Comparison of ENCODE assay signal across 21 mouse cellular contexts in genomic region chr5:149182186-149182870, GRCm38 (mm10). TPM values are rescaled to one million over a fixed set of nuclear protein-coding genes. Genes with fewer than 3 reads are reported as not detected.
DNase-seq lines count a peak whose midpoint lies in the region; ATAC-seq lines count a peak whose summit lies in the region.
"Had no signal": no experiment of that assay in that cellular context is flagged by ENCODE, and none has a peak within 500 bp of the region (broad histone marks: within the 10 kb centered on the region; RNA-seq: fewer than 3 reads in every experiment).

No protein-coding gene starts in this region.

- H3K9me3 ChIP-seq in erythroblast, embryonic 14.5 days (ENCODE audit: control insufficient read depth, low read length): no peaks in the 10 kb centered on the region
- no peaks in the 10 kb centered on the region for H3K9me3 ChIP-seq in hindbrain, embryonic 10.5 days
- H3K9me3 ChIP-seq in hindbrain, embryonic 13.5 days: no peaks in the 10 kb centered on the region
- no peaks in the 10 kb centered on the region for H3K9me3 ChIP-seq in midbrain, embryonic 10.5 days (replicated peaks)
- no peaks in the 10 kb centered on the region for H3K9me3 ChIP-seq in midbrain, embryonic 16.5 days (replicated peaks; ENCODE audit: control insufficient read depth, low read length, poor library complexity, severe bottlenecking)
- H3K9me3 ChIP-seq: embryonic facial prominence, embryonic 10.5 days; heart, embryonic 15.5 days; limb, embryonic 15.5 days; neural tube, embryonic 12.5 days had no signal

- no peak for DNase-seq in hindbrain, embryonic 10.5 days (ENCODE audit: low spot score)
- DNase-seq in midbrain, embryonic 10.5 days (ENCODE audit: low spot score): no peak
- peak; percentile 25 to 34 for DNase-seq in cerebellum, postnatal 10 days
- no peak for DNase-seq in neural tube, embryonic 10.5 days (ENCODE audit: extremely low spot score, low spot score)
- DNase-seq: adrenal gland, postnatal 25 days; forebrain, postnatal 0 days; kidney, adult 11 months; kidney, postnatal 10 days; layer of hippocampus, postnatal 36 days; lung, postnatal 10 days; right cerebral cortex, postnatal 4 days; thymus, postnatal 25 days had no signal

- WGBS in hindbrain, embryonic 10.5 days: 86% methylated on average over 5 of the region's 5 CpGs
- 86% methylated on average over 5 of the region's 5 CpGs for WGBS in hindbrain, embryonic 13.5 days
- WGBS in midbrain, embryonic 10.5 days: 82% methylated on average over 5 of the region's 5 CpGs
- WGBS in midbrain, embryonic 16.5 days: 81% methylated on average over 5 of the region's 5 CpGs

- H3K36me3 ChIP-seq in erythroblast, embryonic 14.5 days (ENCODE audit: control insufficient read depth): peaks cover 21% of the 10 kb centered on the region
- H3K36me3 ChIP-seq in hindbrain, embryonic 10.5 days: peaks cover 5% of the 10 kb centered on the region; the same call in 1 of the 2 replicates
- 0 out of 2 replicates have a peak, but pooled peaks cover 2% of the 10 kb centered on the region for H3K36me3 ChIP-seq in hindbrain, embryonic 13.5 days
- peaks cover 14% of the 10 kb centered on the region; the same call in 1 of the 2 replicates for H3K36me3 ChIP-seq in midbrain, embryonic 10.5 days
- no peaks in the 10 kb centered on the region for H3K36me3 ChIP-seq in midbrain, embryonic 16.5 days (ENCODE audit: control insufficient read depth, insufficient read depth, low read length)
- H3K36me3 ChIP-seq: heart, embryonic 15.5 days; limb, embryonic 15.5 days; neural tube, embryonic 12.5 days had no signal

- peak overlapping the region; percentile 74 for H3K4me3 ChIP-seq in erythroblast, embryonic 14.5 days (replicated peaks)
- no peak overlapping the region for H3K4me3 ChIP-seq in hindbrain, embryonic 10.5 days
- H3K4me3 ChIP-seq in hindbrain, embryonic 13.5 days: no peak overlapping the region
- H3K4me3 ChIP-seq in midbrain, embryonic 10.5 days: no peak overlapping the region
- H3K4me3 ChIP-seq in midbrain, embryonic 16.5 days (ENCODE audit: low read depth, low read length): no peak overlapping the region
- H3K4me3 ChIP-seq: limb, embryonic 15.5 days; neural tube, embryonic 12.5 days had no signal

- H3K9ac ChIP-seq in hindbrain, embryonic 13.5 days: no peak overlapping the region
- no peak overlapping the region for H3K9ac ChIP-seq in midbrain, embryonic 16.5 days (ENCODE audit: low read depth, low read length)
- H3K9ac ChIP-seq: forebrain, postnatal 0 days; heart, embryonic 15.5 days; limb, embryonic 15.5 days; neural tube, embryonic 12.5 days had no signal

- H3K4me2 ChIP-seq in hindbrain, embryonic 13.5 days: no peak overlapping the region
- no peak overlapping the region for H3K4me2 ChIP-seq in midbrain, embryonic 16.5 days (ENCODE audit: low read length)

- peaks cover 31% of the 10 kb centered on the region for H3K4me1 ChIP-seq in erythroblast, embryonic 14.5 days (ENCODE audit: control insufficient read depth)
- H3K4me1 ChIP-seq in hindbrain, embryonic 10.5 days (replicated peaks): peaks cover 31% of the 10 kb centered on the region
- H3K4me1 ChIP-seq in hindbrain, embryonic 13.5 days (replicated peaks): peaks cover 26% of the 10 kb centered on the region
- H3K4me1 ChIP-seq in midbrain, embryonic 10.5 days: peaks cover 30% of the 10 kb centered on the region
- peaks cover 21% of the 10 kb centered on the region for H3K4me1 ChIP-seq in midbrain, embryonic 16.5 days (ENCODE audit: control insufficient read depth, insufficient read depth, low read length)

- ATAC-seq in erythroblast, adult 5-6 weeks (replicated peaks; ENCODE audit: low FRiP score, poor library complexity, severe bottlenecking): no peak
- no peak for ATAC-seq in hindbrain, embryonic 13.5 days (ENCODE audit: low FRiP score)
- ATAC-seq in midbrain, embryonic 16.5 days: no peak
- ATAC-seq: forebrain, postnatal 0 days had no signal

- no peaks in the 10 kb centered on the region for H3K27me3 ChIP-seq in erythroblast, embryonic 14.5 days (ENCODE audit: control insufficient read depth)
- no peaks in the 10 kb centered on the region for H3K27me3 ChIP-seq in hindbrain, embryonic 10.5 days (ENCODE audit: insufficient read depth, poor library complexity, severe bottlenecking)
- H3K27me3 ChIP-seq in hindbrain, embryonic 13.5 days: no peaks in the 10 kb centered on the region
- no peaks in the 10 kb centered on the region for H3K27me3 ChIP-seq in midbrain, embryonic 10.5 days (ENCODE audit: low read depth, poor library complexity, severe bottlenecking)
- H3K27me3 ChIP-seq in midbrain, embryonic 16.5 days (ENCODE audit: control insufficient read depth, insufficient read depth, low read depth, low read length): no peaks in the 10 kb centered on the region
- H3K27me3 ChIP-seq: CH12.LX; heart, embryonic 15.5 days; limb, embryonic 15.5 days; neural tube, embryonic 12.5 days had no signal

- H3K27ac ChIP-seq in hindbrain, embryonic 10.5 days: peak overlapping the region; percentile 43; the same call in 1 of the 2 replicates
- H3K27ac ChIP-seq in hindbrain, embryonic 13.5 days: no peak overlapping the region
- H3K27ac ChIP-seq in midbrain, embryonic 10.5 days (replicated peaks): peak overlapping the region; percentile 10; the same call in 1 of the 2 replicates
- H3K27ac ChIP-seq in midbrain, embryonic 16.5 days (ENCODE audit: low read length): no peak overlapping the region
- H3K27ac ChIP-seq: limb, embryonic 15.5 days; neural tube, embryonic 12.5 days had no signal

RNA-seq across cellular contexts. Expression of gene Uspl1, which starts 1.8 kb away (rescaled TPM):
- polyA plus RNA-seq in erythroblast, embryonic 14.5 days (2012): 0.09 and 0.18 TPM in 2 replicates
- 5.2 and 7.5 TPM in 2 replicates for total RNA-seq in erythroblast, adult 5-6 weeks (2015; ENCODE audit: low replicate concordance)
- 10.0 and 15.1 TPM in 2 replicates for total RNA-seq in erythroblast, adult 5-6 weeks (2017; ENCODE audit: low replicate concordance)
- polyA plus RNA-seq in hindbrain, embryonic 10.5 days (2016; fragmentation: Nextera tagmentation; extraction: Ambion mirVana): 61.6 and 64.7 TPM in 2 replicates
- polyA plus RNA-seq in hindbrain, embryonic 13.5 days (2015; fragmentation: Nextera tagmentation; extraction: Ambion mirVana): 54.6 and 58.6 TPM in 2 replicates
- 71.6 and 73.8 TPM in 2 replicates for polyA plus RNA-seq in midbrain, embryonic 10.5 days (2016; fragmentation: Nextera tagmentation; extraction: Ambion mirVana)
- polyA plus RNA-seq in midbrain, embryonic 16.5 days (2015; fragmentation: Nextera tagmentation; extraction: Ambion mirVana): 53.5 and 55.7 TPM in 2 replicates

RNA-seq across cellular contexts. Expression of gene Hmgb1, which starts 2.0 kb away (rescaled TPM):
- 65.4 and 99.1 TPM in 2 replicates for polyA plus RNA-seq in erythroblast, embryonic 14.5 days (2012)
- 310 and 337 TPM in 2 replicates for total RNA-seq in erythroblast, adult 5-6 weeks (2015; ENCODE audit: low replicate concordance)
- 224 and 253 TPM in 2 replicates for total RNA-seq in erythroblast, adult 5-6 weeks (2017; ENCODE audit: low replicate concordance)
- 1,115 and 1,359 TPM in 2 replicates for polyA plus RNA-seq in hindbrain, embryonic 10.5 days (2016; fragmentation: Nextera tagmentation; extraction: Ambion mirVana)
- polyA plus RNA-seq in hindbrain, embryonic 13.5 days (2015; fragmentation: Nextera tagmentation; extraction: Ambion mirVana): 984 and 1,014 TPM in 2 replicates
- 1,399 and 1,420 TPM in 2 replicates for polyA plus RNA-seq in midbrain, embryonic 10.5 days (2016; fragmentation: Nextera tagmentation; extraction: Ambion mirVana)
- polyA plus RNA-seq in midbrain, embryonic 16.5 days (2015; fragmentation: Nextera tagmentation; extraction: Ambion mirVana): 696 and 767 TPM in 2 replicates

Comparison
In these comparisons a context has a peak if more than half of its experiments do, and no peak if none do; other contexts are left out.
1. H3K27ac ChIP-seq: peak in hindbrain, embryonic 10.5 days (single experiment) and midbrain, embryonic 10.5 days (single experiment); none in hindbrain, embryonic 13.5 days (single experiment) and midbrain, embryonic 16.5 days (single experiment).
2. DNase-seq: peak in cerebellum, postnatal 10 days (2 of 2); none in hindbrain, embryonic 10.5 days (single experiment), midbrain, embryonic 10.5 days (single experiment) and neural tube, embryonic 10.5 days (single experiment).
3. RNA of gene Uspl1, which starts 1.8 kb away (polyA plus RNA-seq): 71.6 to 73.8 TPM in midbrain, embryonic 10.5 days, 61.6 to 64.7 TPM in hindbrain, embryonic 10.5 days, 54.6 to 58.6 TPM in hindbrain, embryonic 13.5 days and 53.5 to 55.7 TPM in midbrain, embryonic 16.5 days; 0.09 to 0.18 TPM in erythroblast, embryonic 14.5 days; every median in the first group is over 10 times any median in the second.